Mouse (Mus musculus): ENCODE results near the gene Olfr938.

Olfr938 gene

GRCm38 (mm10) chr9:39078787-39079186 lies at the start of gene Olfr938:
Gene Olfr938, minus strand, starts transcription at chr9:39078887.
- DNase-seq (ENCODE audit: low read depth, low spot score) = no peak
- H3K27me3 ChIP-seq (ENCODE audit: control insufficient read depth, insufficient read depth, low read length, poor library complexity, severe bottlenecking) = no peaks in the 10 kb centered on the region
- H3K36me3 ChIP-seq (ENCODE audit: control insufficient read depth, insufficient read depth, low read length, poor library complexity, severe bottlenecking) = no peaks in the 10 kb centered on the region

GRCm38 (mm10) chr9:39127831-39128230 lies 49.1 kb upstream of the Olfr938 start, which contains the start of gene Olfr27:
Gene Olfr27, plus strand, starts transcription at chr9:39128131.
- Histone ChIP-seq H3K27me3 (ENCODE audit: control insufficient read depth, insufficient read depth, low read length, poor library complexity, severe bottlenecking) (no peaks in the 10 kb centered on the region), H3K36me3 (ENCODE audit: control insufficient read depth, insufficient read depth, low read length, poor library complexity, severe bottlenecking) (no peaks in the 10 kb centered on the region)
- DNase-seq (ENCODE audit: low read depth, low spot score) = no peak

- no peak for DNase-seq (ENCODE audit: low read depth, low spot score)
Measured at GRCm38 (mm10) chr9:39127326-39127725, 48.6 kb upstream of the Olfr938 start.

GRCm38 (mm10) chr9:39064851-39065250 lies 13.8 kb downstream of the Olfr938 start, which contains the start of gene Olfr937:
Gene Olfr937, minus strand, starts transcription at chr9:39064951.
- Histone ChIP-seq H3K36me3 (ENCODE audit: control insufficient read depth, insufficient read depth, low read length, poor library complexity, severe bottlenecking) (no peaks in the 10 kb centered on the region), H3K27me3 (ENCODE audit: control insufficient read depth, insufficient read depth, low read length, poor library complexity, severe bottlenecking) (no peaks in the 10 kb centered on the region)
- no peak for DNase-seq (ENCODE audit: low read depth, low spot score)

More at GRCm38 (mm10) chr9:39127326-39127725, 48.6 kb upstream of the Olfr938 start:
- H3K27me3 ChIP-seq (ENCODE audit: control insufficient read depth, insufficient read depth, low read length, poor library complexity, severe bottlenecking) = no peaks in the 10 kb centered on the region
- H3K36me3 ChIP-seq (ENCODE audit: control insufficient read depth, insufficient read depth, low read length, poor library complexity, severe bottlenecking) = no peaks in the 10 kb centered on the region

All from splenic B cell, adult 2 months (primary cell).